Comparison of ENCODE assay signal across 21 mouse cellular contexts in genomic region chr5:123270917-123271316, GRCm38 (mm10). TPM values are rescaled to one million over a fixed set of nuclear protein-coding genes. Genes with fewer than 3 reads are reported as not detected.
A peak's percentile ranks its signal among the peaks of the same experiment; 100 is the strongest.
DNase-seq lines count a peak whose midpoint lies in the region; ATAC-seq lines count a peak whose summit lies in the region.
"Had no signal": no experiment of that assay in that cellular context is flagged by ENCODE, and none has a peak within 500 bp of the region (broad histone marks: within the 10 kb centered on the region; RNA-seq: fewer than 3 reads in every experiment).

No protein-coding gene starts in this region.

- peaks cover 16% of the 10 kb centered on the region for H3K4me1 ChIP-seq in forebrain, embryonic 10.5 days
- peaks cover 7% of the 10 kb centered on the region for H3K4me1 ChIP-seq in forebrain, embryonic 14.5 days (ENCODE audit: control insufficient read depth, insufficient read depth, low read length)
- H3K4me1 ChIP-seq in kidney, embryonic 15.5 days: peaks cover 10% of the 10 kb centered on the region; the same call in 1 of the 2 replicates
- no peaks in the 10 kb centered on the region for H3K4me1 ChIP-seq in neural tube, embryonic 11.5 days (ENCODE audit: control insufficient read depth, insufficient read depth, low read length)
- H3K4me1 ChIP-seq in embryonic facial prominence, embryonic 14.5 days (ENCODE audit: control insufficient read depth, insufficient read depth, low read length): peaks cover 7% of the 10 kb centered on the region
- H3K4me1 ChIP-seq: heart, embryonic 15.5 days had no signal

- H3K9ac ChIP-seq in forebrain, embryonic 14.5 days (ENCODE audit: low read length): no peak overlapping the region
- no peak overlapping the region for H3K9ac ChIP-seq in kidney, embryonic 15.5 days
- H3K9ac ChIP-seq in neural tube, embryonic 11.5 days (ENCODE audit: low read length): no peak overlapping the region
- no peak overlapping the region for H3K9ac ChIP-seq in embryonic facial prominence, embryonic 14.5 days (ENCODE audit: low read depth, low read length)
- H3K9ac ChIP-seq: embryonic facial prominence, embryonic 13.5 days; forebrain, embryonic 15.5 days; heart, embryonic 15.5 days; hindbrain, embryonic 12.5 days had no signal

- no peak for ATAC-seq in forebrain, embryonic 14.5 days
- no peak for ATAC-seq in kidney, embryonic 15.5 days (replicated peaks; ENCODE audit: low FRiP score)
- ATAC-seq in neural tube, embryonic 11.5 days (ENCODE audit: insufficient read depth, low FRiP score, low TSS enrichment): no peak
- peak; percentile 53; the same call in 1 of the 2 replicates for ATAC-seq in embryonic facial prominence, embryonic 14.5 days (ENCODE audit: low read depth)
- ATAC-seq: forebrain, embryonic 15.5 days; hindbrain, embryonic 16.5 days; inflammation-experienced regulatory T-cells, adult 6 months had no signal

- no peak for DNase-seq in forebrain, embryonic 10.5 days (ENCODE audit: extremely low spot score, low spot score)
- DNase-seq in forebrain, embryonic 14.5 days (ENCODE audit: low spot score): no peak
- no peak for DNase-seq in kidney, postnatal 25 days
- peak; percentile 27 for DNase-seq in neural tube, embryonic 11.5 days (ENCODE audit: low spot score)
- DNase-seq in neural tube, embryonic 10.5 days (ENCODE audit: extremely low spot score, low spot score): no peak
- DNase-seq in embryonic facial prominence, embryonic 14.5 days (ENCODE audit: low spot score): no peak
- DNase-seq in cerebellum, adult 9-11 months: no peak
- DNase-seq: adrenal gland, postnatal 10 days; cerebellum, adult 11 months; cerebellum, adult 8-10 months; cerebellum, postnatal 25 days; gastrocnemius, postnatal 10 days; heart, adult 2 months had no signal

- H3K36me3 ChIP-seq in forebrain, embryonic 10.5 days (replicated peaks): no peaks in the 10 kb centered on the region
- H3K36me3 ChIP-seq in forebrain, embryonic 14.5 days (ENCODE audit: control insufficient read depth, insufficient read depth, low read length): no peaks in the 10 kb centered on the region
- H3K36me3 ChIP-seq in kidney, embryonic 15.5 days: no peaks in the 10 kb centered on the region
- H3K36me3 ChIP-seq in neural tube, embryonic 11.5 days (ENCODE audit: control insufficient read depth, insufficient read depth, low read length): no peaks in the 10 kb centered on the region
- H3K36me3 ChIP-seq in embryonic facial prominence, embryonic 14.5 days (ENCODE audit: control insufficient read depth, insufficient read depth, low read length): no peaks in the 10 kb centered on the region
- H3K36me3 ChIP-seq: embryonic facial prominence, embryonic 13.5 days; forebrain, embryonic 15.5 days; heart, embryonic 15.5 days; hindbrain, embryonic 12.5 days had no signal

- no peak overlapping the region for H3K4me3 ChIP-seq in forebrain, embryonic 10.5 days
- no peak overlapping the region for H3K4me3 ChIP-seq in forebrain, embryonic 14.5 days (ENCODE audit: low read depth, low read length)
- H3K4me3 ChIP-seq in kidney, embryonic 15.5 days (replicated peaks): no peak overlapping the region
- no peak overlapping the region for H3K4me3 ChIP-seq in neural tube, embryonic 11.5 days (ENCODE audit: low read depth, low read length)
- H3K4me3 ChIP-seq in embryonic facial prominence, embryonic 14.5 days (ENCODE audit: low read depth, low read length): no peak overlapping the region
- H3K4me3 ChIP-seq: embryonic facial prominence, embryonic 13.5 days; forebrain, embryonic 15.5 days; heart, adult 2 months; heart, embryonic 15.5 days; hindbrain, embryonic 12.5 days had no signal

- H3K27ac ChIP-seq in forebrain, embryonic 10.5 days: peak overlapping the region; percentile 36; the same call in 1 of the 2 replicates
- no peak overlapping the region for H3K27ac ChIP-seq in forebrain, embryonic 14.5 days (ENCODE audit: low read depth, low read length)
- no peak overlapping the region for H3K27ac ChIP-seq in kidney, embryonic 15.5 days
- H3K27ac ChIP-seq in neural tube, embryonic 11.5 days (ENCODE audit: low read depth, low read length): no peak overlapping the region
- no peak overlapping the region for H3K27ac ChIP-seq in embryonic facial prominence, embryonic 14.5 days (replicated peaks; ENCODE audit: low read depth, low read length)
- H3K27ac ChIP-seq: embryonic facial prominence, embryonic 13.5 days; forebrain, embryonic 15.5 days; heart, adult 2 months; heart, embryonic 15.5 days; hindbrain, embryonic 12.5 days had no signal

- WGBS in forebrain, embryonic 10.5 days: 64% methylated on average over 11 of the region's 11 CpGs
- 85% methylated on average over 11 of the region's 11 CpGs for WGBS in forebrain, embryonic 14.5 days
- 45% methylated on average over 11 of the region's 11 CpGs for WGBS in kidney, embryonic 15.5 days
- WGBS in neural tube, embryonic 11.5 days: 67% methylated on average over 11 of the region's 11 CpGs
- 23% methylated on average over 11 of the region's 11 CpGs for WGBS in embryonic facial prominence, embryonic 14.5 days

- H3K27me3 ChIP-seq in forebrain, embryonic 10.5 days (ENCODE audit: poor library complexity, severe bottlenecking): no peaks in the 10 kb centered on the region
- H3K27me3 ChIP-seq in forebrain, embryonic 14.5 days (replicated peaks; ENCODE audit: control insufficient read depth, insufficient read depth, low read length): no peaks in the 10 kb centered on the region
- H3K27me3 ChIP-seq in kidney, embryonic 15.5 days: no peaks in the 10 kb centered on the region
- no peaks in the 10 kb centered on the region for H3K27me3 ChIP-seq in neural tube, embryonic 11.5 days (ENCODE audit: control insufficient read depth, insufficient read depth, low read length)
- no peaks in the 10 kb centered on the region for H3K27me3 ChIP-seq in embryonic facial prominence, embryonic 14.5 days (replicated peaks; ENCODE audit: control insufficient read depth, insufficient read depth, low read length)
- H3K27me3 ChIP-seq: embryonic facial prominence, embryonic 13.5 days; forebrain, embryonic 15.5 days; heart, embryonic 15.5 days; hindbrain, embryonic 12.5 days had no signal

- H3K4me2 ChIP-seq in forebrain, embryonic 14.5 days (ENCODE audit: low read length): no peak overlapping the region
- peak overlapping the region; percentile 35 for H3K4me2 ChIP-seq in kidney, embryonic 15.5 days
- H3K4me2 ChIP-seq in neural tube, embryonic 11.5 days (ENCODE audit: low read depth): no peak overlapping the region
- H3K4me2 ChIP-seq in embryonic facial prominence, embryonic 14.5 days (ENCODE audit: low read depth, low read length): no peak overlapping the region
- H3K4me2 ChIP-seq: embryonic facial prominence, embryonic 13.5 days; forebrain, embryonic 15.5 days; heart, embryonic 11.5 days; heart, embryonic 15.5 days; hindbrain, embryonic 12.5 days had no signal

- H3K9me3 ChIP-seq in forebrain, embryonic 10.5 days: peaks cover 3% of the 10 kb centered on the region; the same call in 1 of the 2 replicates
- no peaks in the 10 kb centered on the region for H3K9me3 ChIP-seq in forebrain, embryonic 14.5 days (replicated peaks; ENCODE audit: control insufficient read depth, low read length)
- H3K9me3 ChIP-seq in kidney, embryonic 15.5 days (replicated peaks): 0 out of 2 replicates have a peak, but pooled peaks cover 4% of the 10 kb centered on the region
- H3K9me3 ChIP-seq in neural tube, embryonic 11.5 days (ENCODE audit: control insufficient read depth, low read length): no peaks in the 10 kb centered on the region
- H3K9me3 ChIP-seq in embryonic facial prominence, embryonic 14.5 days (ENCODE audit: control insufficient read depth, low read length): peaks cover 3% of the 10 kb centered on the region; the same call in 1 of the 2 replicates
- H3K9me3 ChIP-seq: embryonic facial prominence, embryonic 13.5 days; forebrain, embryonic 15.5 days; heart, embryonic 15.5 days; hindbrain, embryonic 12.5 days had no signal

RNA-seq across cellular contexts. Expression of gene Wdr66, which starts 19.0 kb away (rescaled TPM):
- 1.4 and 1.5 TPM in 2 replicates for polyA plus RNA-seq in forebrain, embryonic 10.5 days (2016; fragmentation: Nextera tagmentation; extraction: Ambion mirVana)
- polyA plus RNA-seq in forebrain, embryonic 14.5 days (2014; fragmentation: Nextera tagmentation; extraction: Ambion mirVana): 2.3 and 2.4 TPM in 2 replicates
- 1.5 and 1.7 TPM in 2 replicates for polyA plus RNA-seq in kidney, embryonic 15.5 days (2015; fragmentation: Nextera tagmentation; extraction: Ambion mirVana)
- polyA plus RNA-seq in neural tube, embryonic 11.5 days (2014; fragmentation: Nextera tagmentation; extraction: Ambion mirVana): 11.9 and 13.8 TPM in 2 replicates
- 2.5 and 3.2 TPM in 2 replicates for polyA plus RNA-seq in embryonic facial prominence, embryonic 14.5 days (2014; fragmentation: Nextera tagmentation; extraction: Ambion mirVana)
